Mouse (Mus musculus) liver, embryonic 12.5 days (tissue): Measurements from ENCODE around the gene Dusp15. TPM values are rescaled to one million over a fixed set of nuclear protein-coding genes. Genes with fewer than 3 reads are reported as not detected.
A peak's percentile ranks its signal among the peaks of the same experiment; 100 is the strongest.

Experiments used
- ATAC-seq: fragments of 200-750 bp; cut with Nextera tagmentation; 2 replicates; pipeline ENCODE4 v1.8.0; 2017; ENCODE audit warnings: moderate number of reproducible peaks, mild to moderate bottlenecking, moderate library complexity
- H3K27ac ChIP-seq: fragments of 300-500 bp; sonication (generic); 2 replicates; pipeline ENCODE4 v1.5.1; 2016; ENCODE audit warnings: mild to moderate bottlenecking
- H3K27me3 ChIP-seq: fragments of 300-500 bp; sonication (generic); replicated peaks from 2 replicates; pipeline ENCODE4 v1.6.1; 2016; ENCODE audit warnings: mild to moderate bottlenecking, moderate library complexity
- H3K36me3 ChIP-seq: fragments of 300-500 bp; sonication (generic); 2 replicates; pipeline ENCODE4 v1.6.1; 2016; ENCODE audit warnings: mild to moderate bottlenecking, moderate library complexity
- H3K4me1 ChIP-seq: fragments of 300-500 bp; sonication (generic); 2 replicates; pipeline ENCODE4 v1.6.1; 2016
- H3K4me2 ChIP-seq: fragments of 300-500 bp; sonication (generic); 2 replicates; pipeline ENCODE4 v1.6.1; 2016; ENCODE audit warnings: mild to moderate bottlenecking, moderate library complexity
- H3K4me3 ChIP-seq: fragments of 300-500 bp; sonication (generic); 2 replicates; pipeline ENCODE4 v1.5.1; 2016; ENCODE audit warnings: mild to moderate bottlenecking, moderate library complexity
- H3K9ac ChIP-seq: fragments of 300-500 bp; sonication (generic); 2 replicates; pipeline ENCODE4 v1.6.1; 2016; ENCODE audit warnings: mild to moderate bottlenecking, moderate library complexity
- H3K9me3 ChIP-seq: fragments of 300-500 bp; sonication (generic); replicated peaks from 2 replicates; pipeline ENCODE4 v1.6.1; 2016; ENCODE audit warnings: mild to moderate bottlenecking, moderate library complexity
- WGBS: fragments of 180-500 bp; shearing (Covaris S2); methylation state at CpG from one replicate; pipeline ENCODE4 v1.1.7; 2016; ENCODE audit not compliant: insufficient replicate concordance; 5-methylcytosine and 5-hydroxymethylcytosine counted together
- polyA plus RNA-seq: library from polyadenylated mRNA; unstranded; fragments of >200 nt; fragmentation: Nextera tagmentation; extraction: Ambion mirVana; gene quantifications from 2 replicates; pipeline ENCODE4 v1.2.1, GENCODE M21; 2016

Gene Dusp15
- polyA plus RNA-seq, 1 experiment from 2014 or later, result not detected

- WGBS, result 3% methylated on average over 18 of the region's 18 CpGs
- Histone ChIP-seq H3K4me1 (peaks cover 12% of the 10 kb centered on the region), H3K27ac (no peak overlapping the region), H3K36me3 (no peaks in the 10 kb centered on the region), H3K9me3 (no peaks in the 10 kb centered on the region), H3K9ac (no peak overlapping the region), H3K4me3 (no peak overlapping the region), H3K4me2 (peak overlapping the region; percentile 42), H3K27me3 (peaks cover 74% of the 10 kb centered on the region)
- ATAC-seq, result peak; percentile 60
These were observed 37.0 kb downstream of the Dusp15 start for GRCm38 (mm10) chr2:152914310-152915120.

GRCm38 (mm10) chr2:152913471-152913870 lies 38.0 kb downstream of the Dusp15 start:
- no peak overlapping the region for H3K9ac ChIP-seq
- no peak for ATAC-seq
- 36% methylated on average over 7 of the region's 7 CpGs for WGBS

GRCm38 (mm10) chr2:152911432-152911831 lies 40.1 kb downstream of the Dusp15 start:
- H3K9ac ChIP-seq, result no peak overlapping the region
- WGBS, result 25% methylated on average over 6 of the region's 6 CpGs
- no peak overlapping the region for H3K4me3 ChIP-seq
- H3K9me3 ChIP-seq, result no peaks in the 10 kb centered on the region
- no peak overlapping the region for H3K27ac ChIP-seq
- no peaks in the 10 kb centered on the region for H3K36me3 ChIP-seq
- no peak overlapping the region for H3K4me2 ChIP-seq
- H3K4me1 ChIP-seq, result peaks cover 12% of the 10 kb centered on the region
- ATAC-seq, result no peak
- peaks cover 64% of the 10 kb centered on the region for H3K27me3 ChIP-seq

More at GRCm38 (mm10) chr2:152913471-152913870, 38.0 kb downstream of the Dusp15 start:
- Histone ChIP-seq H3K27ac (no peak overlapping the region), H3K4me2 (no peak overlapping the region), H3K4me1 (peaks cover 12% of the 10 kb centered on the region), H3K9me3 (no peaks in the 10 kb centered on the region), H3K27me3 (peaks cover 80% of the 10 kb centered on the region), H3K36me3 (no peaks in the 10 kb centered on the region), H3K4me3 (no peak overlapping the region)

GRCm38 (mm10) chr2:152911031-152911430 lies 40.5 kb downstream of the Dusp15 start, which contains the start of gene Mylk2:
Gene Mylk2 (plus strand): TSS chr2:152911352.
- no peaks in the 10 kb centered on the region for H3K36me3 ChIP-seq
- H3K4me1 ChIP-seq, result peaks cover 12% of the 10 kb centered on the region
- H3K27ac ChIP-seq, result no peak within 1 kb of the TSS
- no peak within 1 kb of the TSS for H3K9ac ChIP-seq
- peaks cover 64% of the 10 kb centered on the region for H3K27me3 ChIP-seq
- WGBS, result 17% methylated on average over 12 of the region's 12 CpGs
- H3K4me3 ChIP-seq, result no peak within 1 kb of the TSS
- H3K4me2 ChIP-seq, result no peak within 1 kb of the TSS
- H3K9me3 ChIP-seq, result no peaks in the 10 kb centered on the region
- no peak for ATAC-seq

GRCm38 (mm10) chr2:152909848-152910247 lies 41.6 kb downstream of the Dusp15 start:
- Histone ChIP-seq H3K27ac (no peak overlapping the region), H3K4me3 (no peak overlapping the region), H3K9ac (no peak overlapping the region), H3K36me3 (no peaks in the 10 kb centered on the region), H3K4me2 (no peak overlapping the region), H3K4me1 (peaks cover 15% of the 10 kb centered on the region), H3K27me3 (peaks cover 57% of the 10 kb centered on the region), H3K9me3 (no peaks in the 10 kb centered on the region)
- 71% methylated on average over 6 of the region's 6 CpGs for WGBS
- no peak for ATAC-seq

- no peak overlapping the region for H3K27ac ChIP-seq
These were observed 44.2 kb downstream of the Dusp15 start for GRCm38 (mm10) chr2:152907114-152907943.

GRCm38 (mm10) chr2:152906274-152907037 lies 45.0 kb downstream of the Dusp15 start:
- H3K9ac ChIP-seq, result no peak overlapping the region
- H3K27me3 ChIP-seq, result peaks cover 25% of the 10 kb centered on the region
- WGBS, result 50% methylated on average over 9 of the region's 9 CpGs
- H3K9me3 ChIP-seq, result no peaks in the 10 kb centered on the region
- no peak overlapping the region for H3K4me2 ChIP-seq
- H3K36me3 ChIP-seq, result no peaks in the 10 kb centered on the region
- 0 out of 2 replicates have a peak, but pooled peaks cover 6% of the 10 kb centered on the region for H3K4me1 ChIP-seq
- H3K27ac ChIP-seq, result no peak overlapping the region
- no peak for ATAC-seq
- no peak overlapping the region for H3K4me3 ChIP-seq

More at GRCm38 (mm10) chr2:152907114-152907943, 44.2 kb downstream of the Dusp15 start:
- no peak for ATAC-seq
- Histone ChIP-seq H3K9ac (no peak overlapping the region), H3K4me2 (no peak overlapping the region), H3K4me1 (0 out of 2 replicates have a peak, but pooled peaks cover 6% of the 10 kb centered on the region), H3K36me3 (no peaks in the 10 kb centered on the region), H3K4me3 (no peak overlapping the region), H3K27me3 (peaks cover 34% of the 10 kb centered on the region), H3K9me3 (no peaks in the 10 kb centered on the region)
- 61% methylated on average over 14 of the region's 14 CpGs for WGBS

GRCm38 (mm10) chr2:152905036-152905829 lies 46.3 kb downstream of the Dusp15 start:
- H3K27ac ChIP-seq, result no peak overlapping the region
- whole genome bisulfite sequencing, result 60% methylated on average over 11 of the region's 11 CpGs

GRCm38 (mm10) chr2:152904127-152904643 lies 47.3 kb downstream of the Dusp15 start:
- Histone ChIP-seq H3K36me3 (no peaks in the 10 kb centered on the region), H3K9ac (no peak overlapping the region), H3K9me3 (no peaks in the 10 kb centered on the region), H3K4me1 (0 out of 2 replicates have a peak, but pooled peaks cover 6% of the 10 kb centered on the region), H3K4me3 (no peak overlapping the region), H3K27ac (no peak overlapping the region), H3K4me2 (no peak overlapping the region), H3K27me3 (peaks cover 3% of the 10 kb centered on the region; the same call in 1 of the 2 replicates)
- no peak for ATAC-seq
- 29% methylated on average over 5 of the region's 5 CpGs for WGBS

More at GRCm38 (mm10) chr2:152905036-152905829, 46.3 kb downstream of the Dusp15 start:
- 0 out of 2 replicates have a peak, but pooled peaks cover 6% of the 10 kb centered on the region for H3K4me1 ChIP-seq
- H3K27me3 ChIP-seq, result peaks cover 13% of the 10 kb centered on the region; the same call in 1 of the 2 replicates
- ATAC-seq, result no peak
- H3K9me3 ChIP-seq, result no peaks in the 10 kb centered on the region
- H3K9ac ChIP-seq, result no peak overlapping the region
- H3K4me2 ChIP-seq, result no peak overlapping the region
- no peaks in the 10 kb centered on the region for H3K36me3 ChIP-seq
- H3K4me3 ChIP-seq, result no peak overlapping the region

GRCm38 (mm10) chr2:152903586-152903985 lies 47.9 kb downstream of the Dusp15 start:
- no peak for ATAC-seq
- Histone ChIP-seq H3K36me3 (no peaks in the 10 kb centered on the region), H3K27me3 (no peaks in the 10 kb centered on the region; the same call in 1 of the 2 replicates), H3K4me2 (no peak overlapping the region), H3K27ac (no peak overlapping the region), H3K4me1 (0 out of 2 replicates have a peak, but pooled peaks cover 6% of the 10 kb centered on the region), H3K9ac (no peak overlapping the region), H3K4me3 (no peak overlapping the region), H3K9me3 (no peaks in the 10 kb centered on the region)
- 60% methylated on average over 4 of the region's 4 CpGs for WGBS
